Mouse (Mus musculus) erythroblast, embryonic 14.5 days (primary cell): ENCODE data around the gene Slc25a42.

Experiments
- GATA1 ChIP-seq: IDR thresholded peaks from 2 replicates; pipeline ENCODE4 v1.6.1; 2012; ENCODE audit warnings: low read length, inconsistent platforms, mixed read lengths
- TAL1 ChIP-seq: IDR thresholded peaks from 3 replicates; pipeline ENCODE4 v1.6.1; 2012; ENCODE audit warnings: low read length, inconsistent platforms, mixed read lengths

- TF ChIP-seq TAL1 (no peak), GATA1 (no peak)
Measured at GRCm38 (mm10) chr8:70197603-70198002, 14.5 kb downstream of the Slc25a42 start.
